Mouse (Mus musculus): Measurements from ENCODE around the gene Tbc1d12.

The Tbc1d12 gene

GRCm38 (mm10) chr19:38914926-38915325, 78.5 kb downstream of the Tbc1d12 start:
- DNase-seq (ENCODE audit: low read depth) = no peak

- peak; percentile 54 for DNase-seq (ENCODE audit: low read depth)
These were observed 79.3 kb downstream of the Tbc1d12 start for GRCm38 (mm10) chr19:38915677-38916076.

GRCm38 (mm10) chr19:38928481-38929158, 92.2 kb downstream of the Tbc1d12 start:
- no peak for DNase-seq (ENCODE audit: low read depth)

DNA sequence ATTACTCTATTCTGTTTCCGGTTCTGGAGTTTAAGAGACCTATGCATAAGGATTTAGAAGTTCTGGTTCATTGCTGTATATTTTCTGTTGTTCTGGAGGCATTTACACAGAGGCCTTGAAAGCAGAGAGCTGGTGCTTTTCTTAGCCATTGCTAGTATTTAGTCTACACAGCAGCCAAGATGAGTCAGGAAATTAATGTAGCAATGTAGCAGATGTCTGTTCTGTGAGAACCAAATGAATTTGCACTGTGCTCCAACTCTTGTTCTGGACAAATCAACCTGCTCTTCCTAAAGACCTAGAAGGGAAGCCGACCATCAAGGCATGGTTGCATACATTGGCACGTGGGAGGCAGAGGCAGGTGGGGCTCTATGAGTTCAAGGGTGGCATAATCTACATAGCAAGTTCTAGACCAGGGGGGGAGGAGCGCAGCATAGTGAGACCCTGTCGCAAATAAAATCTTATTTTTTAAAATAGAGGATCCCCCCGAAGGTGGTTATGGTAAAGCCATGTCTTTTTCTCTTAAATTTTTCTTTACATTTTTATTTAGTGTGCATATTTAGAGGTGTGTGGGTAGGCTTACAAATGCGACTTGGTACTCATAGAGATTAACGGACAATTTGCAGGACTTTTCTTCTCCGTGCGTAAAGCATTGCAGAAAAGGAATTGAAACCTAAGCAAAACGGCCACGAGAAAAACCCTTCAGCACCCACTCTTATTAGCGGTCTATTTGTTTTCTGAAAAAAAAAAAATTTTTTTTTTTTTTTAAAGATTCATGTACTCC, 93.3 kb downstream of the Tbc1d12 start:
- DNase-seq (ENCODE audit: low read depth) = peak; percentile 13

DNA sequence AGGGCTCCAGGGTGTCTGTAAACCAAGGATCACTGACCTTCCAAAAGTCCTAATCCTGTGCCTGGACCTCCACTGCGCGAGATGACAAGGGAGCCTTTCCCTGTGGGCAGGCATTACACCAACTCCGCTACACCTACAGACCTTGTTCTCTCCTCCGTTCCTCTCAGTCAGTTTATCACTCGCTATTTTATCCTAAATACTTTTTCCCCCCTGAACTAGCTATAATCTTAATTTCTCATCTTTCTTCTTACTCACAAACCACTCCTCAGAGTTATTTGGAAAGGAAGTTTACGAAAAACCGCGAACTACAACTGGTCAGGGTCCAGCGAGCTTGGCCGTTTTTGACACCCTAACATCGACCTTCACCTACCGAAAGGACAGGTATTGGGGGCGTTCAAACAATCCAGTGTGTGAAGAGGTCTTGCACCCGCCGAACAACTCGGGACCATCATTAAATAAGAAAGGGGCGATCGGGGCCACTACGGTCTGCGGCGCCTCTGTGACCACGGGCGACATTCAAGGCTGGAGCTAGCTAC, 93.9 kb downstream of the Tbc1d12 start:
- DNase-seq (ENCODE audit: low read depth) = no peak

GRCm38 (mm10) chr19:38930788-38931565, 94.6 kb downstream of the Tbc1d12 start, which contains the start of gene Hells:
Gene Hells (plus strand): TSS chr19:38930915.
- DNase-seq (ENCODE audit: low read depth) = peak; percentile 96

DNA sequence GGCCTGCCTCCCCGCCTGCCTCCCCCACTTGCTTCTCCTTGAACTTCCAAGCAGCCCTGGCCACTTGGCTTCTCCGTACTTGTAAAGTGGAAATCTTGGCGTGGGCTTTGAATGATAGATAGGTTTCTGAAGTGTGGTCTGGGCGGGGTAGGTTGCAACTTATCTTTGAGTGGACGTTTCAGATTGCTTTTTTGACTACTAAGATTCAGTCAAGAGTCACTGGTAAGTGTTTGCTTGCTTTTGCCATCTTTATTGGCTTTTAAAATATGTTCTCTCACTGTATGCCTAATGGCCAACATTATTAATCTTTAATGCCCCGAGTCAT, 95.1 kb downstream of the Tbc1d12 start:
- DNase-seq (ENCODE audit: low read depth) = no peak

DNA sequence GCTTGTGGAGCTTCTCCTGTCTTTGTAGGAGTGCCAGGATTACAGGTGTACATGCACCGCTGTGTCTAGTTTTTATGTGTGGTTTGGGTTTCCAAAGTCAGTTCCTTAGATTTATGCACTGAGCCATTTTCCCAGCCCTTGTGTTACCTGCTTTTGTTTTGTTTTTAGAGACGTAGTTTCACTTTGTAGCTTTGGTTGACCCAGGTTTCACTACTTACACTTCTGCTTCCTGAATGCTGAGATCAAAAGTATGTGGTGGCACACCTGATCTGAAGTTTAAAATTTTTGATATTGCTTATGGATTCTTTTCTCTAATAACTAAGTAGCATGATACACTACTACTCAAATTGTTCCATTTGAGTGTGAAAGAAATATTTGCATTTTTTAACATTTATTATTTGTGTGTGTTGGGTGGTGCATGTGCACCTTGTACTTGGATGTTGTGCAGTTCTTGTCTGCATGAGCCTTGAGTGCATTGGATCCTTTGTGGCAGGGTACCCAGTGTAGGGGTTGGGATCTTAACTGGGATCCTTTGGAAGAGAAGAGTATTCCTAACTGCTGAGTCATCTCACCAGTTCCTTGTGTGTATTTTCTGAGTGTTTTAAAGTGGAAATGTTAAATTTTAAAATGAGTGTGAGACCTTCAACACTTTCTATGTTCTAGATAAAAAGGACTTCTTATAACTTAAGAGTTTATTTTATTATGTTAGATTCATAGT, 108.4 kb downstream of the Tbc1d12 start:
- peak; percentile 41 for DNase-seq (ENCODE audit: low read depth)

All from induced T-regulatory cell, adult 2 months (primary cell).